Mouse (Mus musculus) brain, adult 2 months (tissue): ENCODE data around the gene Nasp.
"Not testable (repeated sequence)": the region's sequence is repeated elsewhere in the genome, so short reads cannot be mapped to it uniquely, and the experiment has no call there.

Experiments used
- DNase-seq: peaks from one replicate; pipeline ENCODE4 v3.0.0; 2011; ENCODE audit warnings: low read depth, low spot score

The Nasp gene

DNA sequence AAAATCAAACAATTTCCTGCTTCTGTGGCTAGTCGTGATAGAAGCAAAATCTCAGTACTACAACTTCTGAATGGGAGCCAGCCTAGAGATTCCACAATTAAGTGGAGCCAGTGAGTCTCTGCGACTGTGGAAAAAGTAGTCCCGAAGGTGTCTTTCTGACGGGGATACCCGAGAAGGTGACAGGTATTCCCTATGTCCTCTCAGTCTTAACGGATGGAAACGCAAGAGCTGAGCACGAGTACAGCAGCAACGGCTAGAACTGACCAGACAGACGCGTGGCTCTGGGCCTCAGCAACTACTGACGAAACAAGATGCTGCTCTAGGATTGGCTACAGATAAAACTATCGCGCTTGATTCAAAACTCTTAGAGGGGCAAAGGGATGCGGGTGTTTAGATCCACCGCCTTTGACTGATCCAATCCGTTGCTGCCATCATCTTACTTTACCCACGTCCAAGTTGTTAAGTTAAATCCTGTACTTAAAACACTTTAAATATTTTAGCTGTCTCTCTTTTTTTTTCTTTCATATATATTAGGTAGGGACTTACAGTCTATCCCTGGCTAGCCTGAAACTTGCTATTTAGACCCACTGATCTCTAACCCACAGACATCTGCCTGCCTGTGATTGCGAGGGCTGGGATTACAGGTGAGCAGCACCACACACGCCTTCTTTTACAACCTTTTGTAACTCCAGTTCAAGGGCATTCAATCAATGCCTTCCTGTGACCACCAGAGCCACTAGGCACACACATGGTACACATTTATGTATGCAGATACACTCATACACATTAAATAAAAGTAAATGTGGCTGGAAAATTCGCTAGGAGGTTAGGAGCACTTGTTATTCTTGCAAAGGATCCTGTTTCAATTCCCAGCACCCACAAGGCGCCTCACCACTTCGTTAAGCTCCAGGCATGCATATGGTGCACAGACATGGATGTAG, at the start of gene Nasp:
Gene Nasp (minus strand): TSS at position 220 of the 941 bp plus-strand sequence.
- DNase-seq = peak; percentile 96

DNA sequence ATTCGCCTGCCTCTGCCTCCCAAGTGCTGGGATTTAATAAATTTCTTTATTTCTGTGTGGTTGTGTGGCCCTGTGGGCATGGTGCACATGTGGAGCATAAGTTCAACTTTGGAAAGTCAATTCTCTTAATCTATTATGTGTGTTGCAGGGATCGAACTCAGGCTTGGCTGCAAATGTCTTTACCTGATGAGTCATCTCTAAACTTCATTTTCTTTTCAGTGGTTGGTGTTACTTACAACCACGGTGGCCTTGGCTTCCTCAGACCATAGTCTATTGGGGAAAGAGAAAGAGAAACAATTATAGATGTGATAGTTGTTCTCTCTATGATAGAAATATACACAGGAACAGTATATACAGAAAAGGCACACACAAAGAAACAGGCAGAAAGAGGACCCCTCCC, 48.3 kb upstream of the Nasp start:
- no peak for DNase-seq

DNA sequence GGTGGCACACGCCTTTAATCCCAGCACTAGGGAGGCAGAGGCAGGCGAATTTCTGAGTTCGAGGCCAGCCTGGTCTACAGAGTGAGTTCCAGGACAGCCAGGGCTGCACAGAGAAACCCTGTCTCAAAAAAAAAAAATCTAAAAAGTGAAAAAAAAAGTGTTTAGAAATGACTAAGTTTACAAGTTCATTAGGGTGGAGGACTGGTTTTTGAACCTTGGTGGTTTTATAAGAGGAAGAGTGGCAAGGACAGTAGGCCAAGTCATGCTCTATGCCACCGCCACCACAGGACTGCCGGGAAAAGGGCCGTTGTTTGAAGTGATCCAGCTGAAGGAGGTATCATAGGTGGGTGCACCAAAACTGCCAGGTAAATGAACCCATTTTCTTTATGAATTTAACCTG, 47.0 kb upstream of the Nasp start:
- DNase-seq = not testable (repeated sequence)

DNA sequence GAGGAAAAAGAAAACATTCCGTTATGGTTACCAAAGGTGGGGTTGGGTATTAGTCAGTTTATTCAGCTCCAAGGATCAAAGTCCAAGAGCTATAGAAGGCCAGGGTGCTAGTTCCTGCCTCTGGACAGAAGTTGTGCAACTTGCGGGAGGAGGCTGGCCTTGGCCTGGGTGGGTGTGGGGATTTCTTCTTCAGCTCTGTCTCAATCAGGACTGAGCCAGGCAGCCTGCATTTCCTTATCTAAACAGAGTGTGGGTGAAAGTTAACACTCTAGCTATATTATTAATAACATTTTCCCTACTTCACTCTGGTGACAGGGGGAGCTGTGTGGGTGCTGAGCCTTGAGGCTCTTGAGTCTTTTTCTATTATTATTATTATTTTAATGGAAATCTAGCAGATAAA, 45.0 kb upstream of the Nasp start:
- DNase-seq = peak; percentile 30

DNA sequence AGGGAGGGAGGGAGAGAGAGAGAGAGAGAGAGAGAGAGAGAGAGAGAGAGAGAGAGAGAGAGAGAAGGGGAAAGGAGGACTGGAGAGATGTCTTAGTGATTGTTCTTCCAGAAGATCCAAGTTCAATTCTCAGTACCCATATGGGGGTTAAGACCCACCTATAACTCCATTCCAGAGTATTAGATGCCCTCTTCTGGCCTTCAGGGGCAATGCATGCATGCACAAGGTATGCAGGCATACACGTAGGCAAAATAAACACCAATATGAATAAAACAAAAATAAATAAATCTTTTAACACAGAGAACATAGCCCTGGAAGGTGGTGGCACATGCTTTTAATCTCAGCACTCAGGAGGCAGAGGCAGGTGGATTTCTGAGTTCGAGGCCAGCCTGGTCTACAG, 41.5 kb upstream of the Nasp start:
- no peak for DNase-seq

DNA sequence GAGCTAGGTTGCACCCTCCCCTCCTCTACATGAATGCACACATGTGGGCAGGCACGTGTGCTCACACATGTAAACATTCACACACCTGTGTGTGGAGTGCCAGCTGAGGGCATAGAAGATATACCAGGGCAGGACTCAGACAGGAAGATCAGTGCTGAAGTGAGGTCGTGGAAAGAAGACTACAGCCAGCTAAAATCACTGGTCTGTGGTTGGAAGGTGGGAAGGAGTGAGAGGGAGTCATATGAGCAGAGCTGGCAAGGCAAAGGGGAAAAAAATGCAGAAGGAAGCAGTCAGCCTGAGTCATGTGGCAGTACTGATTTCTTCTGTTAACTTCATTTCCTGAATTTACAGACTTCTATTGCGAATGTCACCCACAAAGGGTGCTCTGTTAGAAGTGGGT, 40.4 kb upstream of the Nasp start:
- DNase-seq = peak; percentile 53

DNA sequence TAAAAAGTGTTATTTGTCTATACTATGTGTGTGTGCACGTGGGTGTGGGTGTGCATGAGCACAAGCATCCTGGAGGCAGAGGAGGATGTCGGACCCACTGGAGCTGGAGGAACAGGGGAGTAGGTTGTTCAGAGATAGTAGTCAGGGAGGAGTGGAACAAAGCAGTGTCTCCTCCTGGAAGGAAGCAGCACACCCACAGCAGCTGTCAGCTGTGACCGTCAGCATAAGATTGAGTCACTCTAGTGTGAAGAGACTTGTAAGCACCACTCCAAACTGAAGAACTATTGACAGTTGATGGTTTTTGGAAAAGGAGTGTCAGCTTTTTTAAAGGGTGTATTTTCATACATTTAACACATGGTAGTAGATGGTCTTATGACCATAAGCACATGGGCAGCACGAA, 38.9 kb upstream of the Nasp start:
- DNase-seq = peak; percentile 62

DNA sequence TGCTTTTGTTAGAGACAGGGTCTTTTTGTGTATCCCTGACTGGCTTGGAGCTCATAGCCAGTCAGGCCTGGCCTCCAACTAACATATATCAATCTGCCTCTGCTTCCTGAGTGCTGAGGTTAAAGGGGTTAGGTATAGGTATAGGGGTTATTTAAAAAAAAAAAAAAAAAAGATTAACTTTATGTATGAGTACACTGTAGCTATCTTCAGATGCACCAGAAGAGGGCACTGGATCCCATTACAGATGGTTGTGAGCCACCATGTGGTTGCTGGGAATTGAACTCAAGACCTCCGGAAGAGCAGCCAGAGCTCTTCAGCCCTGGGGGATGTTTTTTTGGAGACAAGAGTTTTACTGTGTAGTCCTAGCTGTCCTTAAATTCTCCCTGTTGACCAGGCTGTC, 34.3 kb upstream of the Nasp start:
- no peak for DNase-seq

DNA sequence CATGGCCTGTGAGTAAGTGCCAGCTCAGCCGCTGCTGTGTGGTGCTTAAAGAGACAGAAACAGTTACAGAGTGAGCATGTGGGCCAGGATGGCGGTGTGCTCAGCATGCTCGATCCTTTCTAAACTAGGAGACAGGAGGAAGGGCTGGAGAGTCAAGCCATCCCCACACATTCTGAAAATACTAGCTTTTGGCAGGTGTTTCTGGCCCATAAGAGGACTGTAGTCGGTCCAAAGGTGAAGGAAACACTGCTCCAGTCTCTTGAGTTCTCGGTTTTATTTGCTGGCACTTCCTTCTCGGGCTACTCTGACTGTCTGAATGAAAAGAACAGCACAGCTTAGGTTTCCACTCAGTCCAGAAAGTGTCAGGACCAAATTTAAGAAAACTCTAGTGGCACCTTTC, 33.1 kb upstream of the Nasp start:
- no peak for DNase-seq

DNA sequence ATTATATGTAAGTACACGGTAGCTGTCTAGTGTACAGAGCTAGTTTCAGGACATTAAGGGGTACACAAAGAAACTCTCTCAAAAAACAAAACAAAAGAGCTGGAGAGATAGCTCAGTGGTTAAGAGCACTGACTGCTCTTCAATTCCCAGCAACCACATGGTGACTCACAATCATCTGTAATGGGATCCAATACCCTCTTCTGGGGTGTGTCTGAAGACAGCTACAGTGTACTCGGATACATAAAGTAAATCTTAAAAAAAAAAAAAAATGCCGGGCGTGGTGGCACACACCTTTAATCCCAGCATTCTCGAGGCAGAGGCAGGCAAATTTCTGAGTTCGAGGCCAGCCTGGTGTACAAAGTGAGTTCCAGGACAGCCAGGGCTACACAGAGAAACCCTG, 32.2 kb upstream of the Nasp start:
- not testable (repeated sequence) for DNase-seq

DNA sequence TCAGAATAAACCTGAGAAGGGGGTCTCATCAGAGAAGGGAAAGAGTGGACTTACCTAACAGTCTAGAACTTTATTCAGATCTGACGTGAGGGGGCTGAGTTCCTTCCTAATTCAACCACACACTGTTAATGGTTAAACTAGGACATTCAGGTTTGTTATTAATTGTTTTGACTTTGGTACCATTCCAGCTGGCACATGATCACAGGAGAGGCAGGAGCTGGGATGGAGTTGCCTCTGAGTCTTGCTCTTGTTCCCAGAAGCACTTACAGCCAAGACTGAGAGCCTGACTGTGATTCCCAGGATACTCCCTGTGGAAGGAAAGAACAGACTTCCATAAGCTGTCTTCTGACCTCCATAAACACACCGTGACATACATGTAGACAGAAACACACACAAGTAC, 31.7 kb upstream of the Nasp start:
- DNase-seq = no peak

DNA sequence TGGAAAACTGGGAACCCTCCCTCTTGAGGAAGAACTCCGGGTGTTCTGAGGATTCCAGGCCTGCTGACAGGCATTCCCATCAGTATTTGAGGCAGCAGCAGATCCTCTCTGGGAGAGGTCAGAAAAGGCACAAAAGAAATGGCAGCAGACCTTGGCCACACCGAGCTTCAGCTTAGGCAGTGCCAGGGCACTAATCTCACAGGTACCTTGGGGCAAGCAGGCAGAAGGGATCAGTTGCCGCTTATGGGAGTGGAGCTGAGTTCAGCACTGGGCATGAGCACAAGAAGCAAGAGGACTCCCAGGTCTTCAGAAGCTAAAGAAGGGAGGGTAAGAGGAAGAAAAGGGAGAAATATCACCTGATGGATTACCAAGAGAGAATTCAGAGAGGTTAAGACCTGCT, 30.2 kb upstream of the Nasp start:
- no peak for DNase-seq

DNA sequence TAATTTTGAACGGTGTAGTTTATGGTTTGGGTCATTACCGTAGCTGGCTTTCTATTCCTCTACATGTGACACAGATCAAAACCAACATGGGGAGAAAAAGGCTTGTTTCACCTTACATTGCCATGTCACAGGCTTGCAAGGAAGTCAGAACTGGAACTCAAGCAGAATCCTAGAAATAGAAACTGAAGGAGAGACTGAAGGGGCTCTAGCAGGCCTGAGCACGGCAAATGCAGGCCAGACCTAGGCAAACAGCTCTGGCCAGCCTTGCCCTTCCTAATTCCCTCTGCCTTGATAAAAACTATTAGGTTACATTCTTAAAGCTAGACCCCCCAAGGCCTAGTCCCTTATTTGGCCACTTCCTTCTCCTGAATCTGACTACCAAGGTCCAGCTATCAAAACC, 27.9 kb upstream of the Nasp start:
- DNase-seq = no peak

DNA sequence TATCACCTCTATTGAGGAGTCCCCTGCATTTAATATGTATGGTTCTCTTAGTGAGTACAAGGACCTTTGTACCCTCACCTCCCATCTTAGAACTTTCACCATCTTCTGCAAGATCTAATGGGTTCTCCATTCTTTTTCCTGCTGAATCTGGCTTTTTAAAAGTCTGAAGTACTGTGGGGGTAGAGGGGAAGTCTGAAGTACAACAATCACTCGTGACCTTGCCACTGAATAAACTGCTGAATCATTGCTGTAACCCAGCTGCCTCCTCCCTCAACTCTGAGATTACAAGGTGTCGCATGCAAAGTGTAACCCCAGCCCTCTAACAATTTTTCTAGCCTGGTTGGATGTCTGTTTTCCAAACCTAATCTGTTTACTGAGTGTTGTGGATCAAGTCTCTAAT, 27.4 kb upstream of the Nasp start:
- no peak for DNase-seq

DNA sequence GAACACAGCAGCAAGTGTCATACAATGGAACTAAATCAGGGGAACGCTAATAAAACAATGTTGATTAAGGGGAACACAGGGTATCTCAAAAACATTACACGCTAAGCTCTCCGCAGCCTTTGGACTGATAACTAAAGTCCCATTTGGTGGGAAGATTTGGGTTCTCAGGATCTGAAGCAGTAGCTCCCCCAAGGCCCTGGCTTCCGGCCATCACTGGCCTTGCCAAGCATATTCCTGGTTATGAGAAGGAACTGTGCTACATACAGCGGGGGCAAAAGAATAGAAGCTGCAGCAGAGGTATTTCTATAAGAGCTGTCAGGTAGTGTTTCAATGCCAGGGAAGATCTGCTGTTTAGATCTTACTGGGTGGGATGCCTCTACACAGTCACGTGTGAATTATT, 25.5 kb upstream of the Nasp start:
- no peak for DNase-seq

DNA sequence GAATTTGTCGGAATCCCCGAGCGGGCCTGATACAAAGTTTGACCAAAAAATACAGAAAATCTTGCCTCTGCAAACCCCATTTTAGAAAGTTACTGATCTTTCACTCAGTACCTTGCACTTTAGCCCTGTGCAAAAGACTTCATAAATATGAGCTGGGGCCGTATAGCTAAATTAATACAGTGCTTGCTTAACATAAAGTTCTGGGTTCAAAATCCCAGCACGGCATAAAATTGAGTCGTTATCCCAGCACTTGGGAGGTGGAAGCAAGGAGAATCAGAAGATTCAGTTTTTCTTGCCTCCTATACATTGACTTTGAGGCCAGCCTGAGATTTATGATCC, 24.0 kb upstream of the Nasp start:
- no peak for DNase-seq

DNA sequence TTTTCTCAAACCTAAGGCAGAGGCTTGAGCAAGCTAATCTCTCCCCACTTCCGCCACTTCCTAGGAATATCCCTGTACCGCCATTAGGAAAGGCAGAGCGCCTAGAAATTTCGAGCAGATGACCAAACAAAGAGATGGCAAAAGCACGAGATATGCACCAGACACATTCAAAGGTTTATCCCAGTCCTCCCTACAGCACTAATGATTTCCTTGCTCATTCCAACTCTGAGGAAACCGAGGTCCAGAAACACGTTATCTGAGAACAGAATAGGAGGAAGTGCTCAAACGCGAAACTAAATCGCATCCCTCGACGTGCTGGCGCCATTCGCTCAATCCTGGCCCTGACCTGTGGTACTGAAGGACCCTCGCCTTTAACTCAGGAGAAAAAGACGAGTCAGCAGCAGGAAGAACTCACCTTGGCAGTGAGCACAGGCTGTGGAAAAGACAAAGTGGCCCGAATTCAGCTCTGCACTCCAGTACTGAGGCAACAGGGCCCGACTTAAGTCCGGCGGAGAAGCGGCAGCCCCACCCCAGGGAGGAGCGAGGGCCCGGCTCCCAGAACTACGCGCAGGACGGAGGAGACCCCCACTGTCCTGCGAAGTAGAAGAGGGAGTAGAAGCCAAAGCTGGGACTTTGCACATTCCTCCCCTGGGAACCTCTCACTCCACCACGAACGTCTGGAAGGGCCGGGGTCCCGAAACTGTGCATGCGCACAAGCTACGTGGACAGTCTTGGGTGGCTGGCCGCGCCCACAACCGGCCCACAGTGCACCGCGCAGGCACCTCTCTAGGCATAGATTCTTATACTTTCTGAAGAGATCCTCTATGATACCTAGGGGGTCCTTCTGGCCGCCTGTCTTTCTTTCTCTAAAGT, 23.4 kb upstream of the Nasp start, which contains the start of gene Akr1a1:
Gene Akr1a1 (minus strand): TSS at position 757 of the 873 bp plus-strand sequence.
- DNase-seq = peak; percentile 97

DNA sequence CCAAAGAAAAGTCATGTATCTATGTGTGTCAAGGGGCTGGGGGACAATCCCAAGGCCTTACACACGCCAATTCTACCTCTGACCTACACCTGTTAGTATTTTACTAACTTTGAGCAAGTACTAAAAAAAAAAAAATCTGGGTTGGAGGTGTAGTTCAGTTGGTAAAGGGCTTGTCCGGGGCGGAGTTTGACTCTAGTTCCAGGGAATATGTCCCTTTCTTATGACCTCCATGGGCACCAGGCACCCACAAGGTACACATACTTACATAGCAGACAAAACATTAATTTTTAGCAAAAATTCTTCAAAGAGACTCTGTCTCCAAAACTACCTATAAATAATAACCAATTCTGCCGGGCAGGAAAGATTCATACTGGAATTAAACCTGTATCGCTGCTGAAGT, 22.6 kb upstream of the Nasp start:
- no peak for DNase-seq

DNA sequence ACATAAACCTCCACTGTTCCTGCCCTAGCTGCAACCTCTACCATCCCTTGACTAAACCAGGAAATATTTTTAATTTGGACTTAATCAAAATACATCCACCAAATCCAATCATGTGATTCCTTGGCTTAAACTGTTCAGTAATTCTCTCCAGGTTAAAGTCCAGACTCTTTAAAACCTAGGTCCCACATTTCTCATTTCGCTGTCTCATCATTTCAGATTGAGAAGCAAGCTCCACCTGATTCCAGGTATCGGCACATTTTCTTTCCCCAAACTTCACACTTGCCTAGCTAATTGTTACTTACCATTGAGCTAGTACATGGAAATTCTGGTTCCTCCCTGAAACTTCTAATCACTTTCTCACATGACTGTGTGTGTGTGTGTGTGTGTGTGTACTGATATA, 21.7 kb upstream of the Nasp start:
- no peak for DNase-seq

DNA sequence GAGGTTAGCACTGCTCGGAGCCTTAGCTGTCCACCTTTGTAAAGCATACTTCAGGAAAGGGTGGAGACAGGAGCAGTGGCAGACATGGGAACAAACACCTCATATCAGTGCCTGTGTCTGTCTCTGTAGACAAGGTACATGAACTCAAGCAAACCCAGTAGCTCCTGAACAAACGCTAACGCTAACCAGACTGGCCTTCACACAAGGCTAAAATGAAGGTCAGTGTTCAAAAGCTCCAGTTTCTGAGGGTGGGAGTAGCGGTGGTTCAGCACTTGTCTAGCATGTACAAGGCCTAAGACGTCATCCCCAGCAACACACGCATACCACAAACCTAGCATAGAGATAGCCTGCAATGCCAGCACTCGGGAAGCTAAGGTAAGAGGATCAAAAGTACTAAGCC, 17.9 kb upstream of the Nasp start:
- no peak for DNase-seq

DNA sequence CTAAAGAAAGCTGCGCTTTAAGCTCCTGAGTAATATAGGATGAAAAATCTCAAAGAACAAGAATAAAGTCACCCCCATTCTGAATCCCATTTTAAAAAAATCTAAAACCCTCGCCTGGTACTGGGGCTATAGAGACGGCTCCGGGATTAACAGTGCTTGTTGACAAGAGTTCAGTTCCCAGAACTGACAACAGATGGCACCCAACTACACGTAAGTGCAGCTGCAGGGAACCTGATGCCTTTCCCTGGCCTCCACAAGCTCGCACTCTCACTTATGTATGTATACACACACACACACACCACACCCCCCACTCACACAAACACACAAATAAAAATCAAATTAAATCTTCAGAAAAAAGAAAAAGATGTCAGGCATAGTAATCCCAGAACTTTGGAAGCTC, 16.6 kb upstream of the Nasp start:
- peak; percentile 85 for DNase-seq

DNA sequence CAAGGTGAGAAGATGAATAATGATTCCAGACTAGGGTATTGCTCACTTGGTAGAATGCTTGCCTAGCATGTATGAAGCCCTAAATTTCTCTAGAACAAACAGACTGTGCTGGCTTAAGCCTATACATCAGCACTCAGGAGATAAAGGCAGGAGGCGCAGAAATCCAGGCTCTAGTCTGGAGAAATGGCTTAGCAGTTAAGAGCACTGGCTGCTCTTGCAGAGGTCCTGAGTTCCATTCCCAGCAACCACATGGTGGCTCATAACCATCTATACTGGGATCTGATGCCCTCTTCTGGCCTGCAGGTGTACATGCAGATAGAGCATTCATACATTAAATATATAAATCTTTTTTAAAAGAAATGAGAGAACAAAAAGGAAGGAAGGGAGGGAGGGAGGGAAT, 14.3 kb upstream of the Nasp start:
- no peak for DNase-seq

DNA sequence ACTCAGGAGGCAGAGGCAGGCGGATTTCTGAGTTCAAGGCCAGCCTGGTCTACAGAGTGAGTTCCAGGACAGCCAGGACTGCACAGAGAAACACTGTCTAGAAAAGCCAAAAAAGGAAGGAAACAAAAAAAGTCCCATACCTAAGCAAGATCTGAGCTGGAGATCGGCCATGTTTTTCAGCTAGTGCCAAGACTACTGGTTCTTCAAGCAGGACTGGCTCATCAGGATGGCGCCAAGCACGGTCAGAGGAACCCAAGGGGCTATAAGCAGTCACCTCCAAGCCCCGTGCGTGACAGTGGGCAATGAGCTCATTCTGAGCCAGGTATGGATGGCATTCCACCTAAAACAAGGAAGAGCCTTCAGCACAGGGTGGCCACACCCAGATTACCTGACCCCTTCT, 11.1 kb upstream of the Nasp start:
- no peak for DNase-seq
